Mouse (Mus musculus) neutrophil, adult 5-6 weeks (primary cell): ENCODE results near the gene Snf8. TPM values are rescaled to one million over a fixed set of nuclear protein-coding genes. Genes with fewer than 3 reads are reported as not detected.
A peak's percentile ranks its signal among the peaks of the same experiment; 100 is the strongest.

Source experiments
- ATAC-seq: fragments of 151-379, 151-347 bp; 2 replicates; pipeline ENCODE4 v1.8.0; 2017; ENCODE audit warnings: mild to moderate bottlenecking, moderate TSS enrichment; ENCODE audit not compliant: insufficient number of reproducible peaks, poor library complexity, low FRiP score, severe bottlenecking; ENCODE audit errors: extremely low read depth
- total RNA-seq: library from RNA; stranded (forward); fragments of 200-1000 nt; gene quantifications from 2 replicates; pipeline ENCODE4 v1.2.3, GENCODE M21; 2017

The Snf8 gene
- 41.1 and 49.6 TPM in 2 replicates for total RNA-seq

DNA sequence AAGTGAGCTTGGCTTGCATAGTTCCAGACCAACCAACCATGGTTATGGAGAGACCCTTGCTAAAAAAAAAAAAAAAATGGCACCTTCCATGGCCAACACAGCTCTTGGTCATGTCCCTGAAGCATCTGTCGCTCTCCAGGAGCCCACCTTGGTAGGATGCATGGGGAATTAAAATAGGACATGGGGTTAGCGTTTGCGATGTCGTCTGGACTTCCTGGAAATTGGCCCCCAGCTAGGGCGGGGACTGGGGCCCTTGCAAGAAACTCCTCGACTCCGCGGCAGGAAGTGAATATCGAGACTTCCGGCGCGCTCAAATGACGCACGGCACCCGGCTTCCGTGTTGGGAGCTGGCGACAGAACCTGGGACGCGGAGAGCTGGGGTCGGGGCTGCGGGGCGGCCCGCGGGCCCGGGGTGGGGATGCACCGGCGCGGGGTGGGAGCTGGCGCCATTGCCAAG lies at the start of gene Snf8:
TSS of gene Snf8 (plus strand) at position 290 of the 457 bp plus-strand sequence.
- peak; percentile 95 for ATAC-seq

DNA sequence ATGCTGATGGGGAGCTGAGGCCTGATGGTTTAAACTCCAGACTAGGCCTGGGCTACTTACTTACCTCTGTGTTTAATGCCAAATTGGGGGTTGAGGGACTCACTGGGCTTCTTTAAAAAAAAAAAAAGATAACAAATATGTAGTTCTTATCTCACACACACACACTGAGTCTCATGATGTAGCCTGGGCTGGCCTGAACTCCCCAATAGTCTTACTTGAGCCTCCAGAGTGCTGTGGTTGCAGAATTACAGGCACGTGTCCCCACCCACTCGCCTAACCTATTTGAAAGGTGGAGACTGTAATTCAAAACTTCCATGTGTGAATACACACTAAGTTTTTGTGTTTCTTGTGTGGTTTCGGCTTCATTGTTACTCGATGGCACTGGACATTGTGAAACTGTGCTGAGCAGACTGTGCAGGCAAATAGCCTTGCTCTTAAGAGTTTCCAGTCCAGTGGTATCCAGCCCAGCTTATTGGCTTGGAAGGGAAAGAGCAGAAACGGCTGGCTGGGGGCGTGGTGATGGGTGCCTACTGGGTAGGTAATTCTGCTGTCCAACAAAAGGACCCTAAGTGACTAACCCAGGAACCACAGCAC lies 46.7 kb upstream of the Snf8 start:
- ATAC-seq, result no peak

DNA sequence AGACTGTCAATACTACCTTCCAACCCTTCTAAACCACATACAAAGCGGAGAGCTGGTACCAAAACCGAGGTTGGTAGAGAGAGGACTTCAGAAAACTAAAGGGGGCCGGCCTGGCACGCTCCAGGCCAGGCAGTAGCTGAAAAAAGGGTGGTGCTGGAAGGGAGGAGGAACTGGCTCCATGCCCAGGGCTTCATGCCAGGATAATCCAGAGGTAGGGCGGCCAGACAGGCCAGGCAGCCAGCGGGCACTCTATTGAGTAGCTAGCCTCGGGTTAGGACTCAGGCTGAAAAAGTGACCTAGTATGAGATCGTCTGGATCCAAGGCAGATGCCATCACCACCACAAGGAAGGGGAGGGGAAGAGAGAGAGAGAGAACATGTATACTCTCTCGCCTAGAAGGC lies 46.2 kb upstream of the Snf8 start:
- ATAC-seq, result no peak

DNA sequence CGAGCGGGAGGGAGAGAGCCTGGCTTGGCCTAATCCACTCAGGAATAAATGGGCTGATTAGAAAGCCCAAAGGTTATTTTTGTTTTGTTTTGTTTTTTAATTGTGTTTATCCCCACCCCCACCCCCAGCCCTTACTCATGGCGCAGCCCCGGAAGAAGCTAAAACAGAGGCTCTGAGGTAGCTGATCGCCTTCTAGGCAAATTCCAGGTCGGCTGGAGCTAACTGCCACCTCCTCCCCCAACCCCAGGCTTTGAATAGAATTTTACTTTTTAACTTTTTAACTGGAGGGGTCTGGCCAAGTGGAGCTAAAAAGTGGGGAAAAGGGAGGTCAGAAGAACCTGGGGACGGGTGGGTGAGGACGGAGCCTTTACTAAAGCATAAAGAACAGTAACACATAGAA lies 44.8 kb upstream of the Snf8 start:
- ATAC-seq, result no peak

DNA sequence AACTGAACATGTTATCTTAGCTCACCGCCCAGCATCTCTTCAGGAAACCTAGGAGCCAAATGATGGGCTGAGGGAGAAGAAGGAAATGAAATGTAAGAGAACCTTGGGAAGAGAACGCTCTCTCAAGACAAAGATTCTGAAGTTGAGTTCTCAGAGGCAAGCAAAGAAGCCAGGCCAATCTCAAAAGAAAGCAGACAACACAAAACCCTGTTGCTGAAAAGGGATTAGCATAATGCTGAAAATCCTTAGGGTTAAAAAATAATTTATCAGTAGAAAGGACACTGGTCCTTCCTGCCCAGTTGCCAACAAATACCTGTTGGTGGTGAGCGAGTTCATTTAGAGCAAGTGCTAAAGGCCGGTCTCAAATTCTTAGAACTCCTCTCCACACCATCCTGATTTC lies 44.3 kb upstream of the Snf8 start:
- ATAC-seq, result no peak

DNA sequence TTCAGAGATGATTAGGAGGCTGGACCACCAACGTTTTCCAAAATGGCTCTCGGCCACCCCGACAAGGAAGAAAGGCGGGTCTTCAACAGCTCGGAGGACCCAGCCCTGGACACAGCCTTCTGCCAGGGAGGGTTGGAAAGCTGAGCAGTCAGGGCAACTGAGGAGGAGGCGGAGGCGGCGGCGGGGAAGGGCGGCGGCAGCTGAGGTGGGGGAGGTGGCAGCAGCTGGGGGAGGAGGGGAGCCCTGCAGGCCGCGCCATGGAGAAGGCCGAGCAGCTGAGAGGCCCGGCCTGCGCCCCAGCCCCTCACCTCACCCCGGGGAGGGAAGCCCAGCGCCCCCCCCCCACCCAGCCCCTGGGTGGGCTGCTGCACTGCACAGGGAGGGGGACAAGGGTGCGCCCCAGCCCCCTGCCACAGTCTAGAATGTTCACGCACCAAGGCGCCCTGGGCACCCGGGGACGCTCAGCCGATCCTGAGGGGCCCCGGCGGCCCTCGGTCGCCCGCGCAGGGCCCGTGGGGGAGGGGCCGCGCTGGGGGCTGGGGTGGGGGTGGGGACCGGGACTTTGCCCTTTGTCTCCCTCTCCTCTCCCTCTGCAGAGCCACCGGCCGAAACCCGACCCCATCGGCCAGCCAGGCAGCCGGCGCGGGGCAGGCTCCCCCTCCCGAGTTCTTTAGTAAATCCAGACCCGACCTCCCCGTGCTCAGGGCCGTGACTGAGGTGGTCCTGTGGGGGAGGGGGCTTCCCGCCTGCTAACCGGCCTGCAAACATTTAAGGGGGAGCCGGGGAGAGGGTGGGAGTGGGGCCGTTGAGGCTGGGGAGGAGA lies 43.6 kb upstream of the Snf8 start:
- no peak for ATAC-seq

DNA sequence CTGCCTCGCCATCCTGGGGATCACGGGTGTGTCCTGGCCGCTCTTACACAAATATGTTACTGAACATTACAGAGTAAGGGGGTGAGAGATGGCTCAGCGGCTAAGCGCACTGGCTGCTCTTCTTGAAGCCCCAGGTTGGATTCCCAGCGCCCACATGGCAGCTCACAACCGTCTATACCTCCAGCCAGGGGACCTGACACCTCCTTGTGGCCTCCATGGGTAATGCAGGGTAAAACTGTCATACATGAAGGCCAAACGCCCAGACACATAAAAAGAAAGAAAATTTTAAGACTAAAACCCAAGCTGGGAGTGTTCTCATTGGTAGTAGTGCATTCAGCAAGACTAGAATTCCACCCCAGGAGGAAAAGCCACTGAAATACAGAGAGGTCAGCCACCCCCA lies 40.5 kb upstream of the Snf8 start:
- ATAC-seq, result no peak

DNA sequence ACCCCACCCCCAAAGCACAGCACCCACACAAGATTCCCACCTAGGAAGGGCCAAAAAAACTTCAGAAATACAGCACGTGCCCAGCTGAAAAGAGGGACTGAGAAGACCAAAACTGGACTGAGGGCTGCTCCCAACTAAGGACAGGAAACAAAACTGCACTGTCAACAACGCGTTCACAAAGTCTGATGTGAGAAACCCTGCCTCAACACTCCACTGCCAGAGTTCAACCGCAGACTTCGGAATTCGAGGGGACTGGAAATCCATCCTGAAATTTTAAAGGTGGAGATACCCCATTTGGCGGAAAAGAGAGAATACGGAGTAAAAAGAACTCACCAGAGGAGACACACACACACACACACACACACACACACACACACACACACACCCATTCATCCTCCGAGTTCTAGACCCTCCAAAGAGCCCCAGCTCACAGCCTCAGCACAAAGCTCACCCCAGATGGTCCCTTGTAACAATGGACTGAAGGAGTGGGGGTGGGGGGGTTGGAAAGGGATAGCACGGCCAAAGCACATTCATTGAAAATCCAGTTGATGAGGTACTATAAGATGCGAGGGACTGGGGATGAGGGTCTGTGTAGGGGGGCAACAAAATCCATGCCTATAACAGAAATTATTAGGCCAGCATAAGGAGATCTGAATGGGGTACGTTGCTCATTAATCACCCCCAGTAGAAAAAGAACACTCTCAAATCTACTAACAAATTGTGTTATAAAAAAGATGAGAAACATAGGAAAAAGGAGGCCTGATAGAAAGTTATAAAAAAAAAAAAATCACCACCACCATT lies 31.4 kb upstream of the Snf8 start:
- no peak for ATAC-seq

DNA sequence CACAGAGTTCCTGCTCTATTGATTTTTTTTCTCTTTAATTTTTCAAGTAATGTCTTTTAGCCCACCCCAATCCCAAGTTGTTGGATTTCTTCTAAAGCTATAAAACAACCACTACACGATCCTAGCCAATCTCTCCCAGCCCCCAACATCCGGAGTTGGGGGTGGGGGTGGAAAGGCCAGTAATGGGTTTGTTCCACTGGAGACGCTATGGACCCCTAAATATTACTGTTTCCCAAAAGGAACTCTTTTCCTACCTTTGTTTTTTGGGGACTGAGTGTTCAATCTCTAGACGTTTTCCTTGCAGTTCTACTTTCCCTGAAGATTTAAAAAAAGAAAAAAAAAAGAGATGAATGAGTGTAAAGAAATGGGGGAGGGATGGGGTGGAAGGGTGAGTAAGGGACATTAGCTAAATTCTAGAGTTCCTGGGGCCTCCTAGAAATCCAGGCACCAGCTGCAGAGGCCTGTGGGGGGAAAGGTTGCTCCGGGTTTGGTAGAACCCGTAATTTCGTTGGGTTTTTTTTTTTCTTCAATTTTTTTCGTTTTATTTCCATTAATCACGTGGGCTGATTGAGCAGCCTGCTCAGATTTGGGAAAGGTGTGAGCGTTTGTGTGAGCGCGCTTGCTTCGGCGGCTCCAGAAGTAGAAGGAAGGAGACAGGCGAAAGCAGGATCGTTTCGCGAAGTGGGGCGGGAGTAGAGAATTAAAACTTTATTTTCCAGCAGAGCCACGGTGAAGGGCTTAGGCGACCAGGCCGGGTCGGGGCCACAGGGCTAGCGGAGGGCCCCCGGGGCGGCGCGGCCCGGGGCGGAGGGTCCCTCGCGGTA lies 30.5 kb upstream of the Snf8 start:
- ATAC-seq, result no peak

DNA sequence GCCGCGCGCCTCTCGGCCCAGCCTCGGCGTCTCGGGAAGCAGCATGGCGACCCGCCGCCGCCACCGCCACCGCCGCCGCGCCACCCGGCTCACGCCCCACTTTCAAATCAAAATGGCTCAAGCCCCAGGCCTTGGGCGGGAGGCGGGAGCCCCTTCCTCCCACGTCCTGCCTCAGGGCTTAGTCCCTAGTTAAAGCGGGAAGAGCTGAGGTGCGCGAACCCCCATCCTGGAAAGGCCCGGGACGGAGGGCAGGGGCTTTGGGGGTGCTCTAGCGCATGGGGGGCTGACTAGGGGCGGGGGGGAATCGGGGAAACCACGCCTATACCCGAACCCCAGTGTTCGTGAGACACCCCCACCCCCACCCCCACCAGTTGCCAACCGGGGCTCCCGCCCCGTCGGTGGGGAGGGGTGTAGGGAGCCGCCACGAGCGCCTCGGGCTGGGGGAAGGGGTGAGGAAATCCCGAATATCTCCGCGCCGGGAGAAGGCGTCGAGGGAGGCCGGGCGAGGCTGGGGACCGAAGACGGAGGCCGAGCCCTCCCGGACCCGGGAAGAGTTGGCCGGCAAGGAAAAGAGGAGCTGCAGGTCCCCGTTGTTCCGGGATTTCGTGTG lies 29.8 kb upstream of the Snf8 start:
- ATAC-seq, result no peak

DNA sequence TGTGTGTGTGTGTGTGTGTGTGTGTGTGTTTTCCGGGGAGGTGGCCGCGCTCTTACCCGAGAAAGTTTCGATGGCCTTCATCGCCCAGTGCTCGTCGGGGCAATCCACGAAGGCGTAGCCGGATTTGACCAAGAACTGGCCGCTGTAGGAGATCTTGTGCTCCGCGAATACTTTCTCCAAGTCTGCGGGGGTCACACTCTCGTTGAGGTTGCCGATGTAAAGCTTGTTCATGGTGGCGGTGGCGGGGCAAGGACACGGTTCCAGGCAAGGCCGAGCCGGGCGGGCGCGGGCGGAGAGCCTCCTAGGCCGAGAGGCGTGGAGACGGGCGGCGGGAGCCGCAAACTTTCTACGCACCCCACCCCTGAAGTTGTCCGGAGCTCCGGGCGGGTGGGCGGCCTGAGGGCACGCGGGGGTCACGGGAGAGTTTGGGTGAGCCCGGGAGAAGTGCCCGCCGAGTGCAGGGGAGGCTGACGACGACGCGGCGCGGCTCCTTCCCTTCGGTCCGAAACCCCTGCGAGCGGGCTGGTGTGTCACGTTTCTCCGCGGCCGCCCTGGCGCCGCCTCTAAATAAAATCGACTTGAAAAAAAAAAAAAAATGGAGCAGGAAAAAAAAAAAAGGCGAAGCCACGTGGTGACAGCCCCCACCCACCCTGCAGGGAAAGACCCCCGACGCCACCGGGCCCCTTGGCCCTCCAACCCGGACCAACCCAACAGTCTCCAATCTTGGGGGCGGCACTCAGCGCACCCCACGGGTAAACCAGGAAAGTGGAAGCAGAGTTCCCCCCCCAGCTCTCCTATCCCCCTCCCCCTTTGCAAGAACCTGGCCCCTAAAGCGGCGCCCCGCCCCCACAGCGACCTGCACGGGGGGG lies 29.0 kb upstream of the Snf8 start, which contains the start of gene Igf2bp1:
TSS of gene Igf2bp1 (minus strand) at position 538 of the 869 bp plus-strand sequence.
- no peak for ATAC-seq

DNA sequence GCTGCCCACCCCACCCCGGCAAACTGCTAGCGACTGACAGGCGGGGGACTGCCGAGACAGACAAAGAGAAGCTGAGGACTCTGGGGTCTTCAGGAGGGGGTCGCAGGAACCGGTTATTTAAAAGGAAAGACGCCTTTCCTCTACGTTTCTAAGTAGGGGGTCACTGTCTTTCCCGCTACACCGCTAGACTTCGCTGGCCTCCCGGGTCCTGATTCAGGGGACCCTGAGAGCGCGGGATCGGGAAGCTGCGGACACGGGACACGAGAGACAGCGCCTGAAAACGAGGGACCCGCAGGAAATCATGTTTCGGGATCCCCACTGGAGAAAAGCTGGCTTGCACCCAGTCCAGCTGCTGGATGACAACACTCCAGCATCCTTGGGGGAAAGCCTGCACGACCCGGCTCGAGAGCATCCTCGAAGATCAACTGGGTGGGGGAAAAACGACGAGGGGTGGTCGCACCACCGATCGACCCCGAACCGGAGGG lies 28.3 kb upstream of the Snf8 start:
- no peak for ATAC-seq

DNA sequence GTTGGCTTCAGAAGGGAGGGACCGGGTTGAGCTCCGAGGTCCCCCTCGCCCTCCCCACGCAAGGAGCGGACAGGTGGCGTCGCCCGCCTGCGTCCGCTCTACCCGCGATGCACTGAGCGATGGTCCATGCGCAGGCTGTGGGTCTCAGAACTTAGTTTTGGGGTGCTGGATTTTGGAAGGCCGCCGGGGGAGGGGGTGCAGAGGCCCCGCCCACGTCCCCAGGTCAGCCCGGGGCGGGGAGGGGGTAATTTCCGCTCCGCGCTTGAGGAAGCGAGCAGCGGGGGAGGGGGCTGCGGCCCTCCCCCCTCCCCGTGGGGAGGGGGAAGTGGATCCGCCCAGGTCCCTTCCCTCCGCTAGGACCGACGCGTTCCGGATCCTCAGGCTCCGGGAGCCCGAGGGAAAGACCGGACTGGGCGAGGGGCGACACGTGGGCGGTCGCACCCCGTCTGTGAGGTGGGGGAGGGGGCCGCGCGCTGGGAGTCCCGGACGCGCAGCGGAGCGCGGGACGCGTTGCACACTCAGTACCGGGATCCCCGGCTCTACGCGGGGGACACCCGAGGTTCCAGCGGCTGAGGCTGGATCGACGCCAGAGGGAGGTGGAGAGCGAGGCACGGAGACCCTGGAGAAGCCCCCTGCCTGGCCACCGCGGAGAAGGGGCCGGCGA lies 27.7 kb upstream of the Snf8 start:
- no peak for ATAC-seq

DNA sequence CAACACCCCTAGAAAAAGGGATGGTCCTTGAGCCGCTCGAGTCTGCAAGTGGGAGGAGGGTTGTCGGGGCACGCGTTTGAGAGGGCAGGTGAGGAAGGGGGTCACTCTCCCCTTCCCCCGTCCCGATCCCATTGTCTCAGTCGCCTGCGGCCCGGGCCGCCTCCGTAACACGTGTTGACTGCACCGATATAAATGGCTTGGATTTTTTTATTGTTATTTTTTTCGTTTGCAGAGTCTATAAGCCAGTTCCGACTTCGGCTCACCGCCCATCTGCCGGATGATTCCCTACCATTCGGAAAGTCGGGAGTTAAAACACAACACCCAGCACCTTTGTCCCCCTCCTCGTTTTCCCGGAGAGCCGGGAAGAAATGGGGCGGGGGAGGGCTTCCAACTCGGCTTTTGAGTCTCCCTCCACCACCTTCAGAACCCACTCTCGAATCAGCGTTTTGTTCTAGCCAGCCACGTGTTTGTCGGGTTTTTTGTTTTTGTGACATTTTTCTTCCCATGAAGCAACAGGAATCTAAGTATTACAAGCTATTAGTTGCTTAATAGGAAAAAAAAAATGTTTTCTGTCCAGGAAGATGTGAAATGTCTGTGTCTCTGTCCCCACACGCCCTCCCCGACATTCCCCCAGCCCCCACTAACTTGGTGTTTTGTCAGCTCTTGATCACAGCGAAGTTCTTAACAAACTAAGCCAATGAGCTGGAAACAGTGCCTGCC lies 27.0 kb upstream of the Snf8 start:
- ATAC-seq, result no peak

DNA sequence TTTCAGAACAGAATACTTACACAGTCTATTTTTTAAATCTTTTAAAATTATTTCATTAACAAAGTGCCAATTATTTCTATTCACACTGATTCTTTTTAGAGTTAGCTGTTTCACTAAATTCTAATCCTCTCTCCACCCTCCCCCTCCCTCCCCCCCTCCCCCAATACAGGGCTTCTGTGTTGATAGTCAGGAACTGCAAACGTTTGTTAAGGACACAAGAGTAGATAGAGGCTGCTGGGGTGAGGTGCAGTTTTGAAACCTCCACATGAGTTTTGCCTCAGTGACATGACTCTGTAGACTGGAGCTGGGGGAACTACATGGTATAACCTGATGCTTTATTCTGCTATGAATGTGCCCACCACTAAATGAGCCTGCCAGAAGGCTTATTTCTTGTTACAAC lies 25.9 kb upstream of the Snf8 start:
- no peak for ATAC-seq

DNA sequence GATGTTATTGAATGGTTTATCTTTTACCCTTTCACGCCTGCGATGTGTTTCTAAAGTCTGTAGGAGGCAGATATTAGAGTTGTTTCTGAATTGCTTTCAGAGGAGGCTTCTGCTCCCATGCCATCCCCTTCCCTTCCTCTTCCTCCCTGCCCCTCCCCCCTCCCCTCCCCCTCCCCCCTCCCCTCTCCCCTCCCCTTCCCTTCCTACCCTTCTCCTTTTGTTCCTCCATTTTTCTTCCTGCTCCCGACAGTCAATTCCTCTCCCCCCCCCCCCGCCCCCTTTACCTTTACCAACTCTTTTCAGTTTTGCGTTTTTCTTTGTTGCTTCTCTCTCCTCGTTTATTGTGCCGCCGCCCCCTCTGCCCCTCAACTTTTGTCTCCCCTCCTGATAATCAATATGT lies 22.7 kb upstream of the Snf8 start:
- no peak for ATAC-seq
